Mouse (Mus musculus) limb, embryonic 11.5 days (tissue): Measurements from ENCODE around the gene Zmiz2. TPM values are rescaled to one million over a fixed set of nuclear protein-coding genes. Genes with fewer than 3 reads are reported as not detected.

Experiments
- ATAC-seq: fragments of 200-750 bp; cut with Nextera tagmentation; 2 replicates; pipeline ENCODE4 v1.8.0; 2017; ENCODE audit warnings: low read depth; ENCODE audit not compliant: insufficient number of reproducible peaks, low FRiP score, low TSS enrichment
- DNase-seq: peaks from one replicate; pipeline ENCODE4 v3.0.0-alpha.2; 2015; ENCODE audit warnings: low spot score
- H3K27ac ChIP-seq: fragments of 300-500 bp; sonication (generic); replicated peaks from 2 replicates; pipeline ENCODE4 v1.5.1; 2014; ENCODE audit warnings: low read depth, mild to moderate bottlenecking, low read length
- H3K27me3 ChIP-seq: fragments of 300-500 bp; sonication (generic); 2 replicates; pipeline ENCODE4 v1.6.1; 2014; ENCODE audit warnings: mild to moderate bottlenecking, low read length, mixed read lengths; ENCODE audit not compliant: control insufficient read depth, insufficient read depth
- H3K36me3 ChIP-seq: fragments of 300-500 bp; sonication (generic); 2 replicates; pipeline ENCODE4 v1.6.1; 2014; ENCODE audit warnings: mild to moderate bottlenecking, low read length, moderate library complexity, mixed read lengths; ENCODE audit not compliant: control insufficient read depth, insufficient read depth
- H3K4me1 ChIP-seq: fragments of 300-500 bp; sonication (generic); 2 replicates; pipeline ENCODE4 v1.6.1; 2014; ENCODE audit warnings: low read length, mixed read lengths; ENCODE audit not compliant: control insufficient read depth, insufficient read depth
- H3K4me2 ChIP-seq: fragments of 300-500 bp; sonication (generic); 2 replicates; pipeline ENCODE4 v1.6.1; 2014; ENCODE audit warnings: low read depth, mild to moderate bottlenecking, moderate library complexity; ENCODE audit not compliant: severe bottlenecking
- H3K4me3 ChIP-seq: fragments of 300-500 bp; sonication (generic); 2 replicates; pipeline ENCODE4 v1.5.1; 2014; ENCODE audit warnings: low read depth, low read length
- H3K9ac ChIP-seq: fragments of 300-500 bp; sonication (generic); 2 replicates; pipeline ENCODE4 v1.6.1; 2014; ENCODE audit warnings: mild to moderate bottlenecking, low read length
- H3K9me3 ChIP-seq: fragments of 300-500 bp; sonication (generic); 2 replicates; pipeline ENCODE4 v1.6.1; 2016; ENCODE audit warnings: low read length; ENCODE audit not compliant: control insufficient read depth
- WGBS: fragments of 180-500 bp; shearing (Covaris S2); extraction: QIAGEN DNeasy Blood & Tissue Kit; methylation state at CpG from one replicate; pipeline ENCODE4 v1.1.7; 2014; 5-methylcytosine and 5-hydroxymethylcytosine counted together
- polyA plus RNA-seq: library from polyadenylated mRNA; unstranded; fragments of >200 nt; fragmentation: Nextera tagmentation; extraction: Ambion mirVana; gene quantifications from 2 replicates; pipeline ENCODE4 v1.2.1, GENCODE M21; 2014

Gene Zmiz2
- polyA plus RNA-seq, 1 experiment from 2014 or later, result 11.2 TPM

GRCm38 (mm10) chr11:6411684-6412083, 22.8 kb downstream of the Zmiz2 start:
- ATAC-seq (no peak), DNase-seq (peak; percentile 89)
- H3K36me3 ChIP-seq, result no peaks in the 10 kb centered on the region
- H3K27ac ChIP-seq, result no peak overlapping the region
- peaks cover 5% of the 10 kb centered on the region for H3K4me1 ChIP-seq
- no peak overlapping the region for H3K4me3 ChIP-seq
- H3K27me3 ChIP-seq, result no peaks in the 10 kb centered on the region
- no peak overlapping the region for H3K9ac ChIP-seq
- no peaks in the 10 kb centered on the region for H3K9me3 ChIP-seq
- H3K4me2 ChIP-seq, result no peak overlapping the region
- WGBS, result 6% methylated on average over 5 of the region's 5 CpGs

- Histone ChIP-seq H3K9me3 (no peaks in the 10 kb centered on the region), H3K4me1 (peaks cover 7% of the 10 kb centered on the region), H3K27ac (no peak overlapping the region), H3K4me3 (no peak overlapping the region), H3K27me3 (no peaks in the 10 kb centered on the region), H3K4me2 (no peak overlapping the region), H3K36me3 (peaks cover under 1% of the 10 kb centered on the region; the same call in 1 of the 2 replicates), H3K9ac (no peak overlapping the region)
- 99% methylated on average over 11 of the region's 12 CpGs for WGBS
- ATAC-seq (no peak), DNase-seq (no peak)
These were observed 24.4 kb downstream of the Zmiz2 start for GRCm38 (mm10) chr11:6413264-6413663.

GRCm38 (mm10) chr11:6414751-6415550, 26.1 kb downstream of the Zmiz2 start, which contains the start of gene Ppia:
Ppia (plus strand) TSS chr11:6415443.
- ATAC-seq (peak; percentile 63; the same call in 1 of the 2 replicates), DNase-seq (peak; percentile 54)
- 6% methylated on average over 21 of the region's 21 CpGs for WGBS
- Histone ChIP-seq H3K4me1 (peaks cover 7% of the 10 kb centered on the region), H3K27me3 (no peaks in the 10 kb centered on the region), H3K27ac (peak within 1 kb of the TSS; percentile 93), H3K4me3 (peak within 1 kb of the TSS; percentile 74), H3K4me2 (peak within 1 kb of the TSS; percentile 83), H3K36me3 (peaks cover 9% of the 10 kb centered on the region), H3K9me3 (no peaks in the 10 kb centered on the region), H3K9ac (peak within 1 kb of the TSS; percentile 97)

GRCm38 (mm10) chr11:6415551-6416404, 26.9 kb downstream of the Zmiz2 start:
- H3K4me3 ChIP-seq, result peak overlapping the region; percentile 74
- H3K9ac ChIP-seq, result peak overlapping the region; percentile 97
- no peaks in the 10 kb centered on the region for H3K9me3 ChIP-seq
- H3K36me3 ChIP-seq, result peaks cover 9% of the 10 kb centered on the region
- H3K27me3 ChIP-seq, result no peaks in the 10 kb centered on the region
- peak overlapping the region; percentile 93 for H3K27ac ChIP-seq
- peaks cover 7% of the 10 kb centered on the region for H3K4me1 ChIP-seq
- ATAC-seq (peak; percentile 96), DNase-seq (peak; percentile 100)
- under 1% methylated on average over 65 of the region's 102 CpGs for WGBS
- peak overlapping the region; percentile 83 for H3K4me2 ChIP-seq

- H3K4me2 ChIP-seq, result peak overlapping the region; percentile 83
- no peak; the same call in 1 of the 2 replicates for ATAC-seq
These were observed 27.6 kb downstream of the Zmiz2 start for GRCm38 (mm10) chr11:6416405-6417034.

GRCm38 (mm10) chr11:6417069-6417468, 28.2 kb downstream of the Zmiz2 start:
- H3K4me2 ChIP-seq, result peak overlapping the region; percentile 83
- H3K4me1 ChIP-seq, result peaks cover 7% of the 10 kb centered on the region
- DNase-seq (no peak), ATAC-seq (no peak)
- peak overlapping the region; percentile 74 for H3K4me3 ChIP-seq
- peaks cover 12% of the 10 kb centered on the region for H3K36me3 ChIP-seq
- WGBS, result 47% methylated on average over 2 of the region's 2 CpGs
- no peak overlapping the region for H3K27ac ChIP-seq
- H3K27me3 ChIP-seq, result no peaks in the 10 kb centered on the region
- H3K9ac ChIP-seq, result peak overlapping the region; percentile 97
- H3K9me3 ChIP-seq, result no peaks in the 10 kb centered on the region

More at GRCm38 (mm10) chr11:6416405-6417034, 27.6 kb downstream of the Zmiz2 start:
- Histone ChIP-seq H3K4me3 (peak overlapping the region; percentile 74), H3K27ac (peak overlapping the region; percentile 93), H3K9ac (peak overlapping the region; percentile 97), H3K4me1 (peaks cover 7% of the 10 kb centered on the region), H3K27me3 (no peaks in the 10 kb centered on the region), H3K9me3 (no peaks in the 10 kb centered on the region), H3K36me3 (peaks cover 12% of the 10 kb centered on the region)
- DNase-seq, result peak; percentile 81
- WGBS, result 2% methylated on average over 30 of the region's 30 CpGs

GRCm38 (mm10) chr11:6417490-6417889, 28.6 kb downstream of the Zmiz2 start:
- ATAC-seq (no peak), DNase-seq (no peak)
- Histone ChIP-seq H3K4me1 (peaks cover 7% of the 10 kb centered on the region), H3K27me3 (no peaks in the 10 kb centered on the region), H3K9ac (no peak overlapping the region), H3K4me2 (peak overlapping the region; percentile 83), H3K4me3 (peak overlapping the region; percentile 74), H3K9me3 (no peaks in the 10 kb centered on the region), H3K27ac (no peak overlapping the region), H3K36me3 (peaks cover 12% of the 10 kb centered on the region)

- no peak overlapping the region for H3K4me3 ChIP-seq
- no peaks in the 10 kb centered on the region for H3K9me3 ChIP-seq
- DNase-seq (no peak), ATAC-seq (no peak)
- no peak overlapping the region for H3K27ac ChIP-seq
- WGBS, result 89% methylated on average over 5 of the region's 5 CpGs
- no peak overlapping the region for H3K9ac ChIP-seq
- H3K4me2 ChIP-seq, result no peak overlapping the region
- H3K36me3 ChIP-seq, result peaks cover 12% of the 10 kb centered on the region
- no peaks in the 10 kb centered on the region for H3K27me3 ChIP-seq
- H3K4me1 ChIP-seq, result peaks cover 7% of the 10 kb centered on the region
These were observed 29.9 kb downstream of the Zmiz2 start for GRCm38 (mm10) chr11:6418751-6419150.
